Mouse (Mus musculus): Measurements from ENCODE around the gene Tbc1d17. TPM values are rescaled to one million over a fixed set of nuclear protein-coding genes. Genes with fewer than 3 reads are reported as not detected.
A peak's percentile ranks its signal among the peaks of the same experiment; 100 is the strongest.

The Tbc1d17 gene
- polyA plus RNA-seq, 1 experiment, result 151 TPM

DNA sequence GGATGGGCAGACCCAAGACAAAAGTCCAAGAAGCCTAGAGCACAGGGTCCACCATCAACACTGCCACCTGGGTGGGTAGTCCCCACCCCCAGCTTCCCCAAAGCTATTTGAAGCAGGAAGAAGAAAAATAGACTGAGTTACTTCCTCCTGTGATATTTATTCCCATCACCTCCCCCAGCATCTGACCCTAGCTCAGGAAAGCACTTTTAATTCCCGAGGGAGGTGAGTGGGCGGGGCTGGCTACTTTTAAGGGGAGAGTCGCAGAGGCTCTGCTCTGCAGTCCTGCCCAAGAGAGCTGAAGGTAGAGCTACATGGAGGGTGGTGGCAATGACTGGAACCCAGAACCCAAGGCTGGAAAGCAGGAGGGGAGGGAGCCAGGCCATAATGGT is 12.9 kb downstream of the Tbc1d17 start:
- Histone ChIP-seq H3K27ac (ENCODE audit: control insufficient read depth, insufficient read depth, low read length) (no peak overlapping the region), H3K36me3 (ENCODE audit: control insufficient read depth, insufficient read depth, low read length) (peaks cover 9% of the 10 kb centered on the region), H3K27me3 (ENCODE audit: control insufficient read depth, insufficient read depth, low read length) (peaks cover 2% of the 10 kb centered on the region; the same call in 1 of the 2 replicates), H3K4me3 (ENCODE audit: control insufficient read depth, insufficient read depth, low read length) (peak overlapping the region; percentile 19; the same call in 1 of the 2 replicates), H3K4me1 (replicated peaks; ENCODE audit: control insufficient read depth, insufficient read depth, low read length) (peaks cover 11% of the 10 kb centered on the region)
- TF ChIP-seq POLR2A (IDR thresholded peaks at IDR 0.05; ENCODE audit: control insufficient read depth, extremely low read depth, insufficient read depth, low read length, poor library complexity), result no peak
- TF ChIP-seq CTCF (IDR thresholded peaks at IDR 0.05; ENCODE audit: borderline replicate concordance, control insufficient read depth, extremely low read depth, insufficient read depth, low read length, poor library complexity), result no peak
- no peak for DNase-seq
- WGBS, result 58% methylated on average over 3 of the region's 3 CpGs

DNA sequence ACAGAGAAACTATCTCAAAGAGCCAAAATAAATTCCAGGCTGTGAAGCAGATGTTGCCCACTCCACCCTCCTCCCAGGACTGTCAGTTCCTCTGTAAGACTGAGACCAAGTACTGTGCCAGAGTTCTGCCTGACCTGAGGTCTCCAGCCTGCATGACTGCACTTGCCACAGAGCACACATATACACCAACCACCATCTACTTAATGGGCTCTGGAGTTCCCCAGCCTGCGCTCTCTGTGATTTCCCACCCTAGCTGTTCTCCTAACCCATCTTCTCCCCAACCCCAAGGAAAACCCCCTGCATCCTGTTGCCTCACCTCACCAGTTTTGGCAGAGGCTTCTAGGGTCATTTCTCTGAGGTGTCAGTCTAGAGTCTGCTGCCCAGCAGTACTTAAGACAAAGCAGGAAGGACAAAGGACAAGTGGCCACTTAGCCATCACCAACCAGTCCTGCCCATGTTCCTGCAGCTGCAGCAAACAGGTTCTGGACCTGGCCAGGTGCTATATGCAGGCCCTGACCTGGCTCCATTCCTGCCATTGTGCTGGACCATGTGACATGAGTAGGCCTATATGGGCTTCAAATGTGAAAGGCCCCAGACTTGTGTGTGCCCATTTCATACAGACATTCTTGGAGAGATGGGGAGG is 13.4 kb downstream of the Tbc1d17 start:
- peaks cover 2% of the 10 kb centered on the region; the same call in 1 of the 2 replicates for H3K27me3 ChIP-seq (ENCODE audit: control insufficient read depth, insufficient read depth, low read length)
- H3K4me3 ChIP-seq (ENCODE audit: control insufficient read depth, insufficient read depth, low read length), result no peak overlapping the region
- peaks cover 11% of the 10 kb centered on the region for H3K36me3 ChIP-seq (ENCODE audit: control insufficient read depth, insufficient read depth, low read length)
- no peak for DNase-seq
- WGBS, result 92% methylated on average over 1 of the region's 1 CpGs
- TF ChIP-seq POLR2A (IDR thresholded peaks at IDR 0.05; ENCODE audit: control insufficient read depth, extremely low read depth, insufficient read depth, low read length, poor library complexity) (no peak), CTCF (IDR thresholded peaks at IDR 0.05; ENCODE audit: borderline replicate concordance, control insufficient read depth, extremely low read depth, insufficient read depth, low read length, poor library complexity) (no peak)
- no peak overlapping the region for H3K27ac ChIP-seq (ENCODE audit: control insufficient read depth, insufficient read depth, low read length)
- H3K4me1 ChIP-seq (replicated peaks; ENCODE audit: control insufficient read depth, insufficient read depth, low read length), result peaks cover 11% of the 10 kb centered on the region

DNA sequence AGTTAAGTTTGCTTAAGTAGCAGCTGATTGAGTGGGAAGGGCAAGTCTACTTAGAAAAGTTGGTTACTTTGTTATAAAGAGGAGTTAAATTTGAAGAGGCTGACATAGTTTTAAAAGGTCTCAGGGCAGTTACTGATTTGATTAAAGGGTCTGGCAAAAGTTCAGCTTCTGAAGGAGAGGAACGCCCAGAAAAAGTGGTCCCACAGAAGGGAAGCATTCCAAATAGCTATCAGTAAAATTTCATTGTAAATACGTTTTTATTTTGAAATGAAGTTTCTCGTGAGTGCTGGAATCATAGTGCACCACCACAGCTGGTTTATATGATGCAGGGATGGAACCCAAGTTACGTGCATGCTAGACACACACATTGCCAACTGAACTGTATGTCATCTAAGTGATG is 16.1 kb downstream of the Tbc1d17 start:
- Histone ChIP-seq H3K4me1 (replicated peaks; ENCODE audit: control insufficient read depth, insufficient read depth, low read length) (no peaks in the 10 kb centered on the region; the same call in 1 of the 2 replicates), H3K27me3 (ENCODE audit: control insufficient read depth, insufficient read depth, low read length) (no peaks in the 10 kb centered on the region), H3K4me3 (ENCODE audit: control insufficient read depth, insufficient read depth, low read length) (no peak overlapping the region), H3K36me3 (ENCODE audit: control insufficient read depth, insufficient read depth, low read length) (peaks cover 31% of the 10 kb centered on the region), H3K27ac (ENCODE audit: control insufficient read depth, insufficient read depth, low read length) (no peak overlapping the region)
- 92% methylated on average over 4 of the region's 4 CpGs for WGBS
- DNase-seq, result no peak
- TF ChIP-seq CTCF (IDR thresholded peaks at IDR 0.05; ENCODE audit: borderline replicate concordance, control insufficient read depth, extremely low read depth, insufficient read depth, low read length, poor library complexity) (no peak), POLR2A (IDR thresholded peaks at IDR 0.05; ENCODE audit: control insufficient read depth, extremely low read depth, insufficient read depth, low read length, poor library complexity) (no peak)

DNA sequence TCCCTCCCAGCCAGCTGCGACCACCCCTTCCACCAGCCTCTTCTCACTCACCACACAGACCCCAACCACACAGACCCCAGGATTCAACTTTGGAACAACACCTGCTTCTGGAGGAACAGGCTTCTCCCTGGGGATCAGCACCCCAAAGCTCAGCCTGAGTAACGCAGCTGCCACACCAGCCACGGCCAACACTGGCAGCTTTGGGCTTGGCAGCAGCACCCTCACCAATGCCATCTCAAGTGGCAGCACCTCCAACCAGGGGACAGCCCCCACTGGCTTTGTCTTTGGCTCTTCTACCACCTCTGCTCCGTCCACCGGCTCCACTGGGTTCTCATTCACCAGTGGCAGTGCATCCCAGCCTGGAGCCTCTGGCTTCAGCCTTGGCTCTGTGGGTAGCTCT is 20.2 kb downstream of the Tbc1d17 start:
- H3K4me3 ChIP-seq (ENCODE audit: control insufficient read depth, insufficient read depth, low read length), result no peak overlapping the region
- peaks cover 3% of the 10 kb centered on the region for H3K4me1 ChIP-seq (replicated peaks; ENCODE audit: control insufficient read depth, insufficient read depth, low read length)
- TF ChIP-seq CTCF (IDR thresholded peaks at IDR 0.05; ENCODE audit: borderline replicate concordance, control insufficient read depth, extremely low read depth, insufficient read depth, low read length, poor library complexity) (no peak), POLR2A (IDR thresholded peaks at IDR 0.05; ENCODE audit: control insufficient read depth, extremely low read depth, insufficient read depth, low read length, poor library complexity) (no peak)
- no peak for DNase-seq
- peaks cover 31% of the 10 kb centered on the region for H3K36me3 ChIP-seq (ENCODE audit: control insufficient read depth, insufficient read depth, low read length)
- 85% methylated on average over 5 of the region's 5 CpGs for WGBS
- no peak overlapping the region for H3K27ac ChIP-seq (ENCODE audit: control insufficient read depth, insufficient read depth, low read length)
- H3K27me3 ChIP-seq (ENCODE audit: control insufficient read depth, insufficient read depth, low read length), result no peaks in the 10 kb centered on the region

- peaks cover 31% of the 10 kb centered on the region for H3K36me3 ChIP-seq (ENCODE audit: control insufficient read depth, insufficient read depth, low read length)
- H3K4me1 ChIP-seq (replicated peaks; ENCODE audit: control insufficient read depth, insufficient read depth, low read length), result peaks cover 3% of the 10 kb centered on the region
- no peak overlapping the region for H3K27ac ChIP-seq (ENCODE audit: control insufficient read depth, insufficient read depth, low read length)
- DNase-seq, result no peak
- no peak overlapping the region for H3K4me3 ChIP-seq (ENCODE audit: control insufficient read depth, insufficient read depth, low read length)
- no peaks in the 10 kb centered on the region for H3K27me3 ChIP-seq (ENCODE audit: control insufficient read depth, insufficient read depth, low read length)
- TF ChIP-seq POLR2A (IDR thresholded peaks at IDR 0.05; ENCODE audit: control insufficient read depth, extremely low read depth, insufficient read depth, low read length, poor library complexity) (no peak), CTCF (IDR thresholded peaks at IDR 0.05; ENCODE audit: borderline replicate concordance, control insufficient read depth, extremely low read depth, insufficient read depth, low read length, poor library complexity) (no peak)
- 91% methylated on average over 3 of the region's 3 CpGs for WGBS
These were observed 22.1 kb downstream of the Tbc1d17 start for GRCm38 (mm10) chr7:44826771-44827170.

DNA sequence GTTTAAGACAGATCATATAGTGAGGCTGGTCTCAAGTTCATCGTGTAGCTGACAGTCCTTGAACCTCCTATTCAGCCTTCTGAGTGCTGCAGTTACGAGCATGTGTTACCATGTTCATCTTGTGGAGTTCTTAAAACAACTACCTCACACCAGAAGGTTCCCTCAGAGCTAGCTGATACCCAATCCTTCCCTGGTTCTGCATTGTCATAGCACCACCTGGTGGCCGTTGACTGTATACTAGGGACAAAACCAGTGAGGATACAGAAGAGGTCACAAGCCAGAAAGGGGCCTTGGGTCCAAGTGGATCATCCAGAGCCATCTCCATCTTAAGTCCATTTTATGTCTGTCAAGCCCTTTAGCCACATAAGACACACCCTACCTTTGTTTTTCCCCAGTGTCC is 24.0 kb downstream of the Tbc1d17 start:
- H3K4me1 ChIP-seq (replicated peaks; ENCODE audit: control insufficient read depth, insufficient read depth, low read length), result peaks cover 5% of the 10 kb centered on the region

More for the DNA sequence above, 24.0 kb downstream of the Tbc1d17 start:
- Histone ChIP-seq H3K27me3 (ENCODE audit: control insufficient read depth, insufficient read depth, low read length) (no peaks in the 10 kb centered on the region), H3K36me3 (ENCODE audit: control insufficient read depth, insufficient read depth, low read length) (peaks cover 14% of the 10 kb centered on the region), H3K4me3 (ENCODE audit: control insufficient read depth, insufficient read depth, low read length) (no peak overlapping the region), H3K27ac (ENCODE audit: control insufficient read depth, insufficient read depth, low read length) (no peak overlapping the region)
- WGBS, result 6% methylated on average over 3 of the region's 3 CpGs
- TF ChIP-seq POLR2A (IDR thresholded peaks at IDR 0.05; ENCODE audit: control insufficient read depth, extremely low read depth, insufficient read depth, low read length, poor library complexity) (no peak), CTCF (IDR thresholded peaks at IDR 0.05; ENCODE audit: borderline replicate concordance, control insufficient read depth, extremely low read depth, insufficient read depth, low read length, poor library complexity) (no peak)
- peak; percentile 80 for DNase-seq
